Mouse (Mus musculus): Measurements from ENCODE around the gene Neu2. TPM values are rescaled to one million over a fixed set of nuclear protein-coding genes. Genes with fewer than 3 reads are reported as not detected.

The Neu2 gene
- polyA plus RNA-seq, 1 experiment from 2014 or later = not detected

DNA sequence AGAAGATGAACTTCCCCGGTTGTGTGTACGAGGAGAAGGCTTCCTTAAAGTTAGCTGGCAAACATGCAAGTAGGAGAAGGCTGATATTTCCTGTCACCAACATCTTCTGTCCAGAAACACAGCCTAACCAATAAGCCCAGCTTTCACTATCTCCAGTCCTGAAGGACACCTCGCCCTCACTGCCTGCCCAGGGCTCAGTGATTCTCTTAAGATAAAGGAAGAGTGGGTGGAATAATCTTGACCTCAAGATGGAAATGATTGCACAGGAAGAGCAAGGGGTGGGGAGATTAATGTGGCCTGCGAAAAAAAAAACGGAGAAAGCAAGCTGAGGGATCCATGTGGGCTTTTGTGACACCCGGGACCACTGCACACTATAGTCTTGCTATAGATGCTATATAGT lies 136.1 kb downstream of the Neu2 start:
- no peak overlapping the region for H3K4me3 ChIP-seq
- no peaks in the 10 kb centered on the region for H3K4me1 ChIP-seq
- H3K36me3 ChIP-seq = no peaks in the 10 kb centered on the region
- DNase-seq (ENCODE audit: low spot score) = no peak
- WGBS = 87% methylated on average over 6 of the region's 6 CpGs
- no peak overlapping the region for H3K27ac ChIP-seq (replicated peaks)
- no peaks in the 10 kb centered on the region for H3K27me3 ChIP-seq (ENCODE audit: low read depth, poor library complexity, severe bottlenecking)
- H3K9me3 ChIP-seq (replicated peaks) = no peaks in the 10 kb centered on the region

Other genes starting within 250 kb of the Neu2 start
- gene Efhd1, start 245.5 kb upstream of the Neu2 start, polyA plus RNA-seq (2016; fragmentation: Nextera tagmentation; extraction: Ambion mirVana) = 0.64 and 0.71 TPM in 2 replicates
- gene Gigyf2, start 182.9 kb upstream of the Neu2 start, polyA plus RNA-seq (2016; fragmentation: Nextera tagmentation; extraction: Ambion mirVana) = 49.1 and 52.4 TPM in 2 replicates
- gene Kcnj13, start 115.2 kb upstream of the Neu2 start, polyA plus RNA-seq (2016; fragmentation: Nextera tagmentation; extraction: Ambion mirVana) = 0.16 and 0.73 TPM in 2 replicates
- gene Snorc, start 39.6 kb upstream of the Neu2 start, polyA plus RNA-seq (2016; fragmentation: Nextera tagmentation; extraction: Ambion mirVana) = not detected in 2 replicates
- 5.2 and 7.4 TPM in 2 replicates for gene Ngef, start 64.0 kb downstream of the Neu2 start, polyA plus RNA-seq (2016; fragmentation: Nextera tagmentation; extraction: Ambion mirVana)
- 3.3 and 3.6 TPM in 2 replicates for gene Inpp5d, start 110.4 kb downstream of the Neu2 start, polyA plus RNA-seq (2016; fragmentation: Nextera tagmentation; extraction: Ambion mirVana)
- gene Atg16l1, start 246.0 kb downstream of the Neu2 start, polyA plus RNA-seq (2016; fragmentation: Nextera tagmentation; extraction: Ambion mirVana) = 33.2 and 39.8 TPM in 2 replicates

All from midbrain, embryonic 10.5 days (tissue).